Mouse (Mus musculus) lung, adult 2 months (tissue): Measurements from ENCODE around the gene Wnt10a.

Experiments
- CTCF ChIP-seq: fragments of 200-500 bp; IDR thresholded peaks from 2 replicates; pipeline ENCODE4 v1.5.1; 2011; ENCODE audit warnings: mild to moderate bottlenecking, low read length, control low read depth; ENCODE audit not compliant: insufficient read depth
- POLR2A ChIP-seq: fragments of 200-500 bp; IDR thresholded peaks from 2 replicates; pipeline ENCODE4 v1.6.1; 2011; ENCODE audit warnings: low read depth, mild to moderate bottlenecking, control low read depth, low read length, borderline replicate concordance; ENCODE audit errors: extremely low read depth

- no peak for TF ChIP-seq POLR2A
- TF ChIP-seq CTCF: no peak
These were observed 39.2 kb upstream of the Wnt10a start for GRCm38 (mm10) chr1:74752150-74752549.
